Mouse (Mus musculus) cerebral cortex, adult 2 months (tissue): Measurements from ENCODE around the gene Crxos.

Source experiments
- WGBS: fragments of 180-500 bp; shearing (Covaris S2); methylation state at CpG from one replicate; pipeline ENCODE4 v1.1.7; 2018; 5-methylcytosine and 5-hydroxymethylcytosine counted together

The Crxos gene

GRCm38 (mm10) chr7:15922220-15922773 lies 39.9 kb downstream of the Crxos start, which contains the start of gene Selenow:
TSS of gene Selenow (minus strand) at chr7:15922402.
- WGBS, result under 1% methylated on average over 33 of the region's 33 CpGs

- WGBS, result 53% methylated on average over 4 of the region's 4 CpGs
Measured at GRCm38 (mm10) chr7:15929910-15930309, 47.5 kb downstream of the Crxos start.

GRCm38 (mm10) chr7:15930543-15930942 lies 48.1 kb downstream of the Crxos start:
- WGBS, result 65% methylated on average over 2 of the region's 2 CpGs

GRCm38 (mm10) chr7:15931635-15932034 lies 49.2 kb downstream of the Crxos start:
- WGBS, result 55% methylated on average over 3 of the region's 3 CpGs

- WGBS, result 45% methylated on average over 16 of the region's 16 CpGs
Measured at GRCm38 (mm10) chr7:15933437-15934359, 51.3 kb downstream of the Crxos start.

GRCm38 (mm10) chr7:15937491-15937890 lies 55.1 kb downstream of the Crxos start:
- WGBS, result 89% methylated on average over 5 of the region's 5 CpGs

- WGBS, result 88% methylated on average over 3 of the region's 3 CpGs
Measured at GRCm38 (mm10) chr7:15938621-15939020, 56.2 kb downstream of the Crxos start.

- WGBS, result 64% methylated on average over 1 of the region's 1 CpGs
Measured at GRCm38 (mm10) chr7:15944311-15944710, 61.9 kb downstream of the Crxos start.

GRCm38 (mm10) chr7:15945211-15945610 lies 62.8 kb downstream of the Crxos start:
- WGBS, result 3% methylated on average over 8 of the region's 8 CpGs

GRCm38 (mm10) chr7:15945721-15946536 lies 63.5 kb downstream of the Crxos start, which contains the start of gene Nop53:
TSS of gene Nop53 (minus strand) at chr7:15946074.
- WGBS, result 1% methylated on average over 59 of the region's 59 CpGs

- WGBS, result 53% methylated on average over 4 of the region's 4 CpGs
Measured at GRCm38 (mm10) chr7:15947653-15948260, 65.3 kb downstream of the Crxos start.

- WGBS, result 2% methylated on average over 23 of the region's 23 CpGs
Measured at GRCm38 (mm10) chr7:15948381-15948941, 66.0 kb downstream of the Crxos start.

- WGBS, result 87% methylated on average over 7 of the region's 7 CpGs
Measured at GRCm38 (mm10) chr7:15949216-15949790, 66.9 kb downstream of the Crxos start.

GRCm38 (mm10) chr7:15950008-15950407 lies 67.6 kb downstream of the Crxos start:
- 87% methylated on average over 15 of the region's 15 CpGs for WGBS

- 75% methylated on average over 3 of the region's 3 CpGs for WGBS
Measured at GRCm38 (mm10) chr7:15952416-15952815, 70.0 kb downstream of the Crxos start.
